ENCODE assay signal across 31 mouse cellular contexts in the genomic region with DNA sequence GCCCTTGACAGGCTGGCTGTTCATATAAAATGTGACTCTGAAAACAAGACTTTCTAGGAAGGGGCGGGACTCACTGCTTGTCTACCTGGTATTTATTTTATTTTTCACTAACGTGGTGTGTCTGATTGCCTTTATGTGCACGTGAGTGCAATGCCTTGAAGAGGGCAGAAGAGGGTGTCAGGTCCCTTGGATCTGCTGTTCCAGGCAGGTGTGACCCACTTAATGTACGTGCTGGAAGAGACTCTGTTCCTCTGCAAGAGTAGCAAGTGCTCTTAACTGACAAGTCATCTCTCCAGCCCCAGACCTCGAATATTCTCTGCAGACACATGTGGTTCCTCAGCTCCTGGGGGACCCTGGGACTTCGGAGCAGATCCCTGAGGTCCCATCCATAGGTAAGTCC. TPM values are rescaled to one million over a fixed set of nuclear protein-coding genes. Genes with fewer than 3 reads are reported as not detected.
"Had no signal": no experiment of that assay in that cellular context is flagged by ENCODE, and none has a peak within 500 bp of the region (broad histone marks: within the 10 kb centered on the region; RNA-seq: fewer than 3 reads in every experiment).

A gene (plus strand): TSS at position 301 of the 400 bp plus-strand sequence.

- H3K36me3 ChIP-seq: heart, embryonic 13.5 days; heart, embryonic 15.5 days; kidney, embryonic 15.5 days; limb, embryonic 13.5 days; limb, embryonic 15.5 days had no signal

- DNase-seq: forebrain, postnatal 0 days; gastrocnemius, postnatal 14 days; gastrocnemius, postnatal 36 days; heart, adult 11 months; heart, adult 2 months; heart, postnatal 14 days; heart, postnatal 36 days; kidney, adult 11 months; kidney, adult 2 months; kidney, adult 9 months; kidney, postnatal 10 days; kidney, postnatal 36 days; layer of hippocampus, adult 9-11 months; layer of hippocampus, postnatal 36 days; left cerebral cortex, postnatal 4 days had no signal

- H3K9ac ChIP-seq: forebrain, postnatal 0 days; heart, embryonic 13.5 days; heart, embryonic 15.5 days; hindbrain, embryonic 14.5 days; kidney, embryonic 15.5 days; limb, embryonic 13.5 days; limb, embryonic 15.5 days had no signal

- H3K9me3 ChIP-seq: heart, embryonic 13.5 days; heart, embryonic 15.5 days; kidney, embryonic 15.5 days; limb, embryonic 13.5 days; limb, embryonic 15.5 days had no signal

- ATAC-seq: forebrain, postnatal 0 days; hindbrain, embryonic 16.5 days; intestine, embryonic 16.5 days had no signal

- H3K4me3 ChIP-seq: heart, adult 2 months; heart, embryonic 13.5 days; heart, embryonic 15.5 days; kidney, embryonic 15.5 days; limb, embryonic 13.5 days; limb, embryonic 15.5 days had no signal

- H3K27ac ChIP-seq: heart, adult 2 months; heart, embryonic 13.5 days; heart, embryonic 15.5 days; hindbrain, embryonic 14.5 days; kidney, embryonic 15.5 days; limb, embryonic 13.5 days; limb, embryonic 15.5 days had no signal

- H3K4me1 ChIP-seq: heart, embryonic 13.5 days; heart, embryonic 15.5 days; kidney, embryonic 15.5 days; limb, embryonic 13.5 days had no signal

- H3K4me2 ChIP-seq: heart, embryonic 11.5 days; heart, embryonic 13.5 days; heart, embryonic 15.5 days; hindbrain, embryonic 14.5 days; kidney, embryonic 15.5 days; limb, embryonic 13.5 days; limb, embryonic 15.5 days; liver, embryonic 11.5 days had no signal

- H3K27me3 ChIP-seq: heart, embryonic 13.5 days; heart, embryonic 15.5 days; kidney, embryonic 15.5 days; limb, embryonic 13.5 days; limb, embryonic 15.5 days had no signal

RNA-seq across cellular contexts. Expression of the gene that starts here (rescaled TPM):
- polyA plus RNA-seq: forebrain, postnatal 0 days; gonadal fat pad, adult 2 months; heart, adult 2 months; heart, embryonic 11.5 days; heart, embryonic 13.5 days; heart, embryonic 15.5 days; heart, postnatal 0 days; hindbrain, embryonic 11.5 days; hindbrain, embryonic 14.5 days; hindbrain, embryonic 16.5 days; intestine, embryonic 14.5 days; intestine, embryonic 16.5 days; kidney, adult 2 months; kidney, embryonic 15.5 days; large intestine, adult 2 months; limb, embryonic 11.5 days; limb, embryonic 13.5 days; limb, embryonic 15.5 days; liver, embryonic 11.5 days had no signal
